Mouse (Mus musculus): ENCODE data around the gene Ccdc85b. TPM values are rescaled to one million over a fixed set of nuclear protein-coding genes. Genes with fewer than 3 reads are reported as not detected.
A peak's percentile ranks its signal among the peaks of the same experiment; 100 is the strongest.

The Ccdc85b gene
- total and polyA plus RNA-seq, 2 experiments from 2014 or later = 15.6 to 19.4 TPM

DNA sequence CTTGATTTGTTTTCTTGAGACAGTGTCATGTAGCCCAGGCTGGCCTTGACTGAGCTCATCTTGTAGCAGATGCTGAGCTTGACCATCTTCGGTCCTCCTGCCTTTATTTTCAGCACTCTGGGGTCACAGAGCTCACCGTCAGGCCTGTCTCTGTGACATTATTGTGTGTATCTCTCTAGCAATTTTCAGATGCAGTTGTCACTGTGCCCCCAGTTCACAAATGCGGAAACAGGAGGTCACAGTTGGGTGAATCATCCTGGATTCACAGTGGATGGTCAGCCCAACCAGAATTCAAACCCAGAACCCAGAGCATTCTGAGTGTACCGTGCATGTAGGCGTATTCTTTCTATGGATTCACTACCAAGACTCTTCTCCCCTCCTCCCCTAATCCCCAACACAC, 11.9 kb downstream of the Ccdc85b start:
- Histone ChIP-seq H3K36me3 (ENCODE audit: insufficient read depth, low read length) (no peaks in the 10 kb centered on the region), H3K9ac (replicated peaks; ENCODE audit: low read length, poor library complexity, severe bottlenecking) (no peak overlapping the region), H3K9me3 (ENCODE audit: low read length) (no peaks in the 10 kb centered on the region), H3K4me3 (ENCODE audit: low read depth, low read length) (no peak overlapping the region), H3K4me2 (ENCODE audit: low read depth, low read length, poor library complexity, severe bottlenecking) (no peak overlapping the region), H3K27me3 (ENCODE audit: insufficient read depth, low read length) (peaks cover 44% of the 10 kb centered on the region), H3K4me1 (ENCODE audit: insufficient read depth, low read length) (0 out of 2 replicates have a peak, but pooled peaks cover 4% of the 10 kb centered on the region), H3K27ac (ENCODE audit: low read depth, low read length) (no peak overlapping the region)
- no peak for TF ChIP-seq CTCF (IDR thresholded peaks at IDR 0.05)
- no peak for ATAC-seq (ENCODE audit: low FRiP score)
- no peak for DNase-seq (ENCODE audit: low spot score)
- WGBS = 95% methylated on average over 5 of the region's 5 CpGs

DNA sequence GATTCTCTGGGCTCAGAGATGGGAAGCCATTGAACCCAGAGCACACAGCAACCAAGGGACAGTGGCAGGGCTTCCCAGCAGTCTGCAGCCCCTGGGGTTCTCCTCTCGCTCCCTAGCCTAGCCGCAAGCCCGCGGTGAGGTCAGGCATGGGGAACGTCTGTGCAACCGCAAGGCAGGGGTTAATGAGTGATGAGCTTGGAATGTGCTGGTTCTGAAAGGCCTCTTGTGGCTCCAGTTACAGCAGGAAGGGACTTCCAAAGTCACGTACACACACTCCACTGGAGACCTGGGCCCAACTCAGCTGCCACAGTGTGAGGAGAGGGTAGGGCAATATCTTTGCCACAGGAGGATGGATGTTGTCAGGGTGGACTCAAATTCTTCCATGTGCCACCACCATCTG, 12.7 kb downstream of the Ccdc85b start:
- H3K4me3 ChIP-seq (ENCODE audit: low read depth, low read length) = no peak overlapping the region
- ATAC-seq (ENCODE audit: low FRiP score) (no peak), DNase-seq (ENCODE audit: low spot score) (no peak)
- no peaks in the 10 kb centered on the region for H3K36me3 ChIP-seq (ENCODE audit: insufficient read depth, low read length)
- no peak overlapping the region for H3K9ac ChIP-seq (replicated peaks; ENCODE audit: low read length, poor library complexity, severe bottlenecking)
- H3K4me2 ChIP-seq (ENCODE audit: low read depth, low read length, poor library complexity, severe bottlenecking) = no peak overlapping the region
- H3K27ac ChIP-seq (ENCODE audit: low read depth, low read length) = no peak overlapping the region
- no peaks in the 10 kb centered on the region for H3K9me3 ChIP-seq (ENCODE audit: low read length)
- H3K27me3 ChIP-seq (ENCODE audit: insufficient read depth, low read length) = peaks cover 40% of the 10 kb centered on the region
- 44% methylated on average over 7 of the region's 7 CpGs for WGBS
- H3K4me1 ChIP-seq (ENCODE audit: insufficient read depth, low read length) = 0 out of 2 replicates have a peak, but pooled peaks cover 4% of the 10 kb centered on the region
- no peak for TF ChIP-seq CTCF (IDR thresholded peaks at IDR 0.05)

DNA sequence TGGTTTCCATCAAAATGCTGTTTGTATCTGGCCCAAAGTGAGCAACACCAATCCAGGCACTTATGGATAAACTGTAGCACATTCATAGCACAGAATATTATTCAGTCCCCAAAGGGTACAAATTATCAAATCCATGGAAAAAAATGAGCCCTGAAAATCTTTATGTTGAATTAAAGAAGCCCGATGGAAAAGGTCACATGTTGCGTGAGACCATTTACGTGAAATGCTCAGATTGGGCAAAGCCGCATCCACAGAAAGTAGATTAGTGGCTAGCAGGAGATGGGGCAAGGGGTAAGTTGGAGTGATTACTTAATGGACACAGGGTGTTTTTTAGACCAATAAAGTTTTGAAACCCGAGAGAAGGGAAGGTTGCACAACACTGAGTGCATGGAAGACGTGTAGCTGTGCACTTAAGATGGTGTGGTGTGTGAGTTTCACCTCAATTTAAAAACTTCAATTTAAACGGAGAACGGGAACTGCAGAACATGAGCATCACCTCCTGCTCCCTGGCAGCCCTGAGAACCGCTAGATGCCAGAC, 13.3 kb downstream of the Ccdc85b start:
- Histone ChIP-seq H3K27ac (ENCODE audit: low read depth, low read length) (no peak overlapping the region), H3K9ac (replicated peaks; ENCODE audit: low read length, poor library complexity, severe bottlenecking) (no peak overlapping the region), H3K4me2 (ENCODE audit: low read depth, low read length, poor library complexity, severe bottlenecking) (no peak overlapping the region), H3K27me3 (ENCODE audit: insufficient read depth, low read length) (peaks cover 35% of the 10 kb centered on the region), H3K9me3 (ENCODE audit: low read length) (no peaks in the 10 kb centered on the region), H3K4me3 (ENCODE audit: low read depth, low read length) (no peak overlapping the region), H3K4me1 (ENCODE audit: insufficient read depth, low read length) (0 out of 2 replicates have a peak, but pooled peaks cover 4% of the 10 kb centered on the region), H3K36me3 (ENCODE audit: insufficient read depth, low read length) (no peaks in the 10 kb centered on the region)
- TF ChIP-seq CTCF (IDR thresholded peaks at IDR 0.05) = no peak
- no peak for DNase-seq (ENCODE audit: low spot score)
- ATAC-seq (ENCODE audit: low FRiP score) = no peak
- WGBS = 74% methylated on average over 9 of the region's 9 CpGs

DNA sequence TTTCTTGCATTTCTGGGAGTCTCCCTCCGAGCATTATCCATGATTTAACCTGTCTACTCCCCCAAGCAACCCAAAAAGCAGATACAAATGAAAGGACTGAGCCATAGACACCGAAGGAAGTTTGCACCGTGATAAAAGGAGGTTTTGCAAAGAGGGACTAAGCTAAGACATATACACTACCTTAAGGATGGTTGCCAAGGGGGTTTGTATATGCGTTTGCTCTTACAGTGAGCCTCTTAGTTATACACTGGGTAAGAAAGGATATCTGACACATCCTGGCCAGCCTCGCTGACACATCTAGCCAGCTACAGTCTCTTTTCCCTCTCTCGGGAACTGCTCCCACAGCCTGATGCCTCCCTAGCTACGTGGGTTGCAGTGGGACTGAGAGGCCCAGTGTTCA, 23.7 kb downstream of the Ccdc85b start:
- 70% methylated on average over 7 of the region's 7 CpGs for WGBS
- TF ChIP-seq CTCF (IDR thresholded peaks at IDR 0.05) = no peak
- no peak overlapping the region for H3K4me3 ChIP-seq (ENCODE audit: low read depth, low read length)
- DNase-seq (ENCODE audit: low spot score) = no peak
- no peaks in the 10 kb centered on the region for H3K9me3 ChIP-seq (ENCODE audit: low read length)
- H3K4me1 ChIP-seq (ENCODE audit: insufficient read depth, low read length) = peaks cover 5% of the 10 kb centered on the region; the same call in 1 of the 2 replicates
- peak overlapping the region; percentile 47 for H3K4me2 ChIP-seq (ENCODE audit: low read depth, low read length, poor library complexity, severe bottlenecking)
- H3K27me3 ChIP-seq (ENCODE audit: insufficient read depth, low read length) = no peaks in the 10 kb centered on the region
- no peak for ATAC-seq (ENCODE audit: low FRiP score)
- H3K9ac ChIP-seq (replicated peaks; ENCODE audit: low read length, poor library complexity, severe bottlenecking) = no peak overlapping the region; the same call in 1 of the 2 replicates
- no peak overlapping the region for H3K27ac ChIP-seq (ENCODE audit: low read depth, low read length)
- H3K36me3 ChIP-seq (ENCODE audit: insufficient read depth, low read length) = no peaks in the 10 kb centered on the region

DNA sequence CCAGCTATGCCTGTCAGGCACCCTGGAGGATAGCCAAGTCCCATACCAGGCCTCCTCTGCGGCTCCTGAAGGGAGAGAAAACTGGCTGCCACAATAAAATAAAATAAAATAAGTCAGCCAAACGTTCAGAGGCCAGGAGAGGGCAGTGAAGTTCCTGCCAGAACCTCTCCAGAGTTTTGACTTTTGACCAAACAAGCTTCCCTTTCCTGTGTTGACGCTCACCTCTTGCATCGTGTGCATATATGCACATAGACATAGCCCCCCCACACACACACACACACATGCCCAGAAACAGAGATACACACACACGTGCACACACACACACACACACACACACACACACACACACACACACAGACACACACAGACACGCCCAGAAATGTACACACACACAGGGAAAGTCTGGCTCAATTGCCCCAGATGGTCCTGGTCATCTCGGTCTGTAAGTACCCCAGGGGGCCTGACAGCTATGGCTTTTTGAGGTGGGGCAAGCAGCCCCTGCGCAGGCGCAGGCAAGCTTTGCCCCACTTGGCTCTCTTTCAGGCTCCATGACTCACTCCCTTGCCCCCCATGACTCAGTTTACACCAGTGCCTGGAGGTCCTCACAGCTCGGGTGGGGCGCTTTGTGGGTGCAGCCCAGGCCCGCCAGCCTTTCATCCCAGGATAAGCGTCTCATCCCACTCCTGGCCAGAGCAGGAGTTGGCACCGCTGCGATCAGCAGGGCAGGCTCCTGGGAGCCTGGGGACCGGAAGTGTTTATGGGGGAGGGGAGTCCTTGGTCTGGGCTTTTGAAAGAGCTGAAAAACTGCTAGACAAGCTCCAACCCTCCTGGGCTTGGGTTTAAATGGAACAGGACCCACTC, 24.5 kb downstream of the Ccdc85b start:
- no peak for ATAC-seq (ENCODE audit: low FRiP score)
- peak overlapping the region; percentile 12; the same call in 1 of the 2 replicates for H3K4me3 ChIP-seq (ENCODE audit: low read depth, low read length)
- peak overlapping the region; percentile 47 for H3K4me2 ChIP-seq (ENCODE audit: low read depth, low read length, poor library complexity, severe bottlenecking)
- no peaks in the 10 kb centered on the region for H3K9me3 ChIP-seq (ENCODE audit: low read length)
- peak; percentile 67 for DNase-seq (ENCODE audit: low spot score)
- peaks cover 5% of the 10 kb centered on the region; the same call in 1 of the 2 replicates for H3K4me1 ChIP-seq (ENCODE audit: insufficient read depth, low read length)
- peak; percentile 70 for TF ChIP-seq CTCF (IDR thresholded peaks at IDR 0.05)
- no peak overlapping the region for H3K27ac ChIP-seq (ENCODE audit: low read depth, low read length)
- no peaks in the 10 kb centered on the region for H3K27me3 ChIP-seq (ENCODE audit: insufficient read depth, low read length)
- WGBS = 12% methylated on average over 16 of the region's 16 CpGs
- H3K36me3 ChIP-seq (ENCODE audit: insufficient read depth, low read length) = no peaks in the 10 kb centered on the region
- no peak overlapping the region; the same call in 1 of the 2 replicates for H3K9ac ChIP-seq (replicated peaks; ENCODE audit: low read length, poor library complexity, severe bottlenecking)

DNA sequence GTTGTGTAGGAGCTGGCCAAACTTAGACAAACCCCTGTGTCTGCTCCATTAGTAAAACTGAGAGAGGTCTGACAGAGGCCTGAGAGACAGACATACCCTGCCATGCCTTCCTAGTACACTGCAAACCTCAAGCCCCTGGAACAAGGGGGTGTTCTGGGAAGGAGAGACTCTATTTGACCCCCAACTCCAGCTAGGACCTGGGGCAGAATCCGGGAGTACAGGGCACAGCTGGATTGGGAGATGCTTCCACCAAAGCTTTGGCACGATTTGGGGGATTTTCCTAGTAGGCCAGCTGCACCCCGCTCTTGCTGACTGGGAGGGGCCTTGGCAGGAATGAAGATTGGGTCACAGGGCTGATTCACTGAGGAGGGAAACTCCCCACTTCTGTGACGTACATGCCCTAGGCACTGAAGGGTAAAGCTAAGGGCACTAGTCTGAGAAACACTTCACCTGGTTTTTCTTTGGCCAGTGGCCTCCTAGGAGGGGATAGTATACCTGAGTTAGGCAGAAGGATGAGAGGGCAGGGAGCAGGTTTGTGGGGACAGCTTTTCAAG, 25.7 kb downstream of the Ccdc85b start:
- Histone ChIP-seq H3K4me2 (ENCODE audit: low read depth, low read length, poor library complexity, severe bottlenecking) (no peak overlapping the region), H3K9me3 (ENCODE audit: low read length) (no peaks in the 10 kb centered on the region), H3K4me1 (ENCODE audit: insufficient read depth, low read length) (peaks cover 5% of the 10 kb centered on the region; the same call in 1 of the 2 replicates), H3K36me3 (ENCODE audit: insufficient read depth, low read length) (no peaks in the 10 kb centered on the region), H3K9ac (replicated peaks; ENCODE audit: low read length, poor library complexity, severe bottlenecking) (no peak overlapping the region), H3K27me3 (ENCODE audit: insufficient read depth, low read length) (no peaks in the 10 kb centered on the region), H3K27ac (ENCODE audit: low read depth, low read length) (no peak overlapping the region), H3K4me3 (ENCODE audit: low read depth, low read length) (no peak overlapping the region)
- TF ChIP-seq CTCF (IDR thresholded peaks at IDR 0.05) = no peak
- ATAC-seq (ENCODE audit: low FRiP score) (no peak), DNase-seq (ENCODE audit: low spot score) (no peak)
- 82% methylated on average over 4 of the region's 4 CpGs for WGBS
